Mouse (Mus musculus) CD4-positive helper T cell, adult 2 months (primary cell): ENCODE results near the gene Olfr606.
"Not testable (repeated sequence)": the region's sequence is repeated elsewhere in the genome, so short reads cannot be mapped to it uniquely, and the experiment has no call there.

Experiments used
- DNase-seq: peaks from one replicate; pipeline ENCODE4 v3.0.0-alpha.2; 2012; ENCODE audit warnings: low read depth, missing footprints, low spot score

Olfr606 gene

GRCm38 (mm10) chr7:103448746-103449145 is at the start of gene Olfr606:
TSS of gene Olfr606 (plus strand) at chr7:103449046.
- DNase-seq, result no peak

GRCm38 (mm10) chr7:103406521-103407055 is 42.3 kb upstream of the Olfr606 start:
- DNase-seq, result not testable (repeated sequence)

- not testable (repeated sequence) for DNase-seq
These were observed 34.1 kb upstream of the Olfr606 start, which contains the start of gene Usp17lc for GRCm38 (mm10) chr7:103414772-103415171. TSS of gene Usp17lc (plus strand) at chr7:103415072.

- DNase-seq, result no peak
These were observed 3.5 kb upstream of the Olfr606 start, which contains the start of gene Olfr605 for GRCm38 (mm10) chr7:103445339-103445738. TSS of gene Olfr605 (minus strand) at chr7:103445439.

- DNase-seq, result no peak
These were observed 11.7 kb downstream of the Olfr606 start for GRCm38 (mm10) chr7:103460590-103460989.

- no peak for DNase-seq
These were observed 20.7 kb downstream of the Olfr606 start, which contains the start of gene Olfr608 for GRCm38 (mm10) chr7:103469577-103469976. TSS of gene Olfr608 (plus strand) at chr7:103469877.

- DNase-seq, result not testable (repeated sequence)
These were observed 28.3 kb downstream of the Olfr606 start for GRCm38 (mm10) chr7:103477106-103477505.

- DNase-seq, result no peak
These were observed 49.1 kb downstream of the Olfr606 start, which contains the start of gene Olfr609 for GRCm38 (mm10) chr7:103497962-103498361. TSS of gene Olfr609 (minus strand) at chr7:103498062.
